Mouse (Mus musculus): ENCODE results near the gene Nceh1.

The Nceh1 gene

GRCm38 (mm10) chr3:27320613-27321495 lies 138.1 kb downstream of the Nceh1 start:
- no peak for DNase-seq (ENCODE audit: low read depth in 2 of 2, low spot score in 2 of 2)

GRCm38 (mm10) chr3:27322591-27322990 lies 139.8 kb downstream of the Nceh1 start:
- DNase-seq (ENCODE audit: low read depth in 2 of 2, low spot score in 2 of 2) = no peak

- no peak for DNase-seq (ENCODE audit: low read depth in 2 of 2, low spot score in 2 of 2)
Measured at GRCm38 (mm10) chr3:27323551-27323950, 140.8 kb downstream of the Nceh1 start.

GRCm38 (mm10) chr3:27326633-27327191 lies 143.9 kb downstream of the Nceh1 start:
- DNase-seq (ENCODE audit: low read depth in 2 of 2, low spot score in 2 of 2) = no peak

- no peak for DNase-seq (ENCODE audit: low read depth in 2 of 2, low spot score in 2 of 2)
Measured at GRCm38 (mm10) chr3:27330706-27331105, 147.9 kb downstream of the Nceh1 start.

All from CD8-positive naive resting alpha-beta T cell, adult 2 months (primary cell).